Mouse (Mus musculus) splenic B cell, adult 2 months (primary cell): ENCODE results near the gene Hint1.

Source experiments
- DNase-seq: peaks from one replicate; pipeline ENCODE4 v3.0.0-alpha.2; 2011; ENCODE audit warnings: low read depth, low spot score
- H3K27me3 ChIP-seq: 2 replicates; pipeline ENCODE4 v1.6.1; 2012; ENCODE audit warnings: mild to moderate bottlenecking, low read length, moderate library complexity, mixed read lengths; ENCODE audit not compliant: control insufficient read depth, poor library complexity, insufficient read depth, severe bottlenecking
- H3K36me3 ChIP-seq: 2 replicates; pipeline ENCODE4 v1.6.1; 2012; ENCODE audit warnings: mild to moderate bottlenecking, low read length, moderate library complexity, mixed read lengths; ENCODE audit not compliant: control insufficient read depth, poor library complexity, insufficient read depth, severe bottlenecking

Gene Hint1

GRCm38 (mm10) chr11:54899657-54900056, 33.5 kb downstream of the Hint1 start:
- Histone ChIP-seq H3K36me3 (no peaks in the 10 kb centered on the region), H3K27me3 (no peaks in the 10 kb centered on the region)
- no peak for DNase-seq

- no peaks in the 10 kb centered on the region for H3K36me3 ChIP-seq
- no peak for DNase-seq
- no peaks in the 10 kb centered on the region for H3K27me3 ChIP-seq
Measured at GRCm38 (mm10) chr11:54902333-54903323, 36.4 kb downstream of the Hint1 start, which contains the start of gene Gpx3. Gpx3 (plus strand) TSS chr11:54902453.

- no peaks in the 10 kb centered on the region for H3K36me3 ChIP-seq
- no peaks in the 10 kb centered on the region for H3K27me3 ChIP-seq
- DNase-seq = no peak
Measured at GRCm38 (mm10) chr11:54903339-54903738, 37.2 kb downstream of the Hint1 start.

- peak; percentile 18 for DNase-seq
- H3K36me3 ChIP-seq = no peaks in the 10 kb centered on the region
- no peaks in the 10 kb centered on the region for H3K27me3 ChIP-seq
Measured at GRCm38 (mm10) chr11:54903940-54904706, 37.9 kb downstream of the Hint1 start.

- Histone ChIP-seq H3K36me3 (no peaks in the 10 kb centered on the region), H3K27me3 (no peaks in the 10 kb centered on the region)
- DNase-seq = no peak
Measured at GRCm38 (mm10) chr11:54905086-54905485, 38.9 kb downstream of the Hint1 start.

- H3K27me3 ChIP-seq = no peaks in the 10 kb centered on the region
- peaks cover under 1% of the 10 kb centered on the region; the same call in 1 of the 2 replicates for H3K36me3 ChIP-seq
- no peak for DNase-seq
Measured at GRCm38 (mm10) chr11:54905931-54906330, 39.7 kb downstream of the Hint1 start.

GRCm38 (mm10) chr11:54906466-54906865, 40.3 kb downstream of the Hint1 start:
- no peak for DNase-seq
- H3K27me3 ChIP-seq = no peaks in the 10 kb centered on the region
- peaks cover 4% of the 10 kb centered on the region; the same call in 1 of the 2 replicates for H3K36me3 ChIP-seq

- H3K36me3 ChIP-seq = peaks cover 4% of the 10 kb centered on the region
- no peak for DNase-seq
- no peaks in the 10 kb centered on the region for H3K27me3 ChIP-seq
Measured at GRCm38 (mm10) chr11:54907259-54907658, 41.1 kb downstream of the Hint1 start.

- DNase-seq = no peak
- no peaks in the 10 kb centered on the region for H3K27me3 ChIP-seq
- H3K36me3 ChIP-seq = peaks cover 6% of the 10 kb centered on the region
Measured at GRCm38 (mm10) chr11:54909273-54909672, 43.1 kb downstream of the Hint1 start.

GRCm38 (mm10) chr11:54910081-54910665, 44.0 kb downstream of the Hint1 start:
- H3K27me3 ChIP-seq = no peaks in the 10 kb centered on the region
- no peak for DNase-seq
- peaks cover 8% of the 10 kb centered on the region for H3K36me3 ChIP-seq

GRCm38 (mm10) chr11:54911201-54911600, 45.0 kb downstream of the Hint1 start:
- Histone ChIP-seq H3K27me3 (no peaks in the 10 kb centered on the region), H3K36me3 (peaks cover 9% of the 10 kb centered on the region)
- DNase-seq = no peak

GRCm38 (mm10) chr11:54911671-54912502, 45.7 kb downstream of the Hint1 start:
- DNase-seq = no peak
- no peaks in the 10 kb centered on the region for H3K27me3 ChIP-seq

GRCm38 (mm10) chr11:54912503-54913316, 46.5 kb downstream of the Hint1 start:
- no peak for DNase-seq
- Histone ChIP-seq H3K36me3 (peaks cover 17% of the 10 kb centered on the region), H3K27me3 (no peaks in the 10 kb centered on the region)

More at GRCm38 (mm10) chr11:54911671-54912502, 45.7 kb downstream of the Hint1 start:
- H3K36me3 ChIP-seq = peaks cover 11% of the 10 kb centered on the region
